Mouse (Mus musculus) megakaryocyte, embryonic 14.5 days (primary cell): Measurements from ENCODE around the gene Sdk2.

Experiments
- FLI1 ChIP-seq: IDR thresholded peaks from 2 replicates; pipeline ENCODE4 v1.6.1; 2012; ENCODE audit warnings: low read length, inconsistent platforms, mixed read lengths
- GATA1 ChIP-seq: IDR thresholded peaks from 3 replicates; pipeline ENCODE4 v1.6.1; 2012; ENCODE audit warnings: mixed read lengths, low read length, inconsistent platforms, borderline replicate concordance

GRCm38 (mm10) chr11:113932909-113933308, 133.9 kb downstream of the Sdk2 start:
- no peak for TF ChIP-seq FLI1
- no peak for TF ChIP-seq GATA1
